Mouse (Mus musculus) olfactory bulb, adult 2 months (tissue): ENCODE measurements at regions not wholly inside any gene's neighbourhood (a gene's known extent, or its start where the extent isn't known, plus 50 kb on each side); places are given as distances from the start of the nearest gene placed in this dataset.

ENCODE experiments used
- CTCF ChIP-seq: fragments of 200-500 bp; IDR thresholded peaks from 2 replicates; pipeline ENCODE4 v1.5.1; 2012; ENCODE audit warnings: low read depth, mild to moderate bottlenecking, low read length, moderate library complexity; ENCODE audit not compliant: insufficient read depth
- POLR2A ChIP-seq: fragments of 200-500 bp; IDR thresholded peaks from 2 replicates; pipeline ENCODE4 v1.6.1; 2012; ENCODE audit warnings: mild to moderate bottlenecking, low read depth, low read length, moderate library complexity; ENCODE audit not compliant: insufficient read depth

- TF ChIP-seq POLR2A (no peak), CTCF (no peak)
Measured at GRCm38 (mm10) chr9:61509091-61509490, 136.9 kb downstream of the Tle3 start.
